Mouse (Mus musculus) ES-Bruce4 (cell line): ENCODE measurements around the gene Thap2. TPM values are rescaled to one million over a fixed set of nuclear protein-coding genes. Genes with fewer than 3 reads are reported as not detected.

Experiments
- H3K27ac ChIP-seq: 2 replicates; pipeline ENCODE4 v1.5.1; 2012; ENCODE audit warnings: low read length, inconsistent platforms; ENCODE audit not compliant: insufficient read depth
- H3K27me3 ChIP-seq: 2 replicates; pipeline ENCODE4 v1.6.1; 2012; ENCODE audit warnings: mild to moderate bottlenecking, low read length, inconsistent platforms; ENCODE audit not compliant: control insufficient read depth, poor library complexity, insufficient read depth, severe bottlenecking
- H3K36me3 ChIP-seq: 2 replicates; pipeline ENCODE4 v1.6.1; 2012; ENCODE audit warnings: inconsistent platforms, mild to moderate bottlenecking, low read length, moderate library complexity; ENCODE audit not compliant: control insufficient read depth, poor library complexity, insufficient read depth, severe bottlenecking
- H3K4me1 ChIP-seq: one replicate; pipeline ENCODE4 v1.8.1; 2011; ENCODE audit warnings: low read length; ENCODE audit not compliant: control insufficient read depth, insufficient read depth
- H3K4me3 ChIP-seq: 2 replicates; pipeline ENCODE4 v1.5.1; 2011; ENCODE audit warnings: low read depth, mild to moderate bottlenecking, low read length
- H3K9ac ChIP-seq: 2 replicates; pipeline ENCODE4 v1.6.1; 2012; ENCODE audit warnings: low read depth, mild to moderate bottlenecking, inconsistent platforms; ENCODE audit not compliant: poor library complexity, severe bottlenecking
- H3K9me3 ChIP-seq: replicated peaks from 2 replicates; pipeline ENCODE4 v1.6.1; 2012; ENCODE audit warnings: mild to moderate bottlenecking, low read length, inconsistent platforms; ENCODE audit not compliant: control insufficient read depth, poor library complexity, insufficient read depth, severe bottlenecking
- CTCF ChIP-seq: IDR thresholded peaks from one replicate; pipeline ENCODE4 v1.8.1; 2011; ENCODE audit warnings: low read depth, low read length
- EP300 ChIP-seq: IDR thresholded peaks from 2 replicates; pipeline ENCODE4 v1.6.1; 2011; ENCODE audit warnings: low read depth, low read length; ENCODE audit not compliant: insufficient read depth
- POLR2A ChIP-seq: IDR thresholded peaks from one replicate; pipeline ENCODE4 v1.8.1; 2011; ENCODE audit warnings: low read length; ENCODE audit not compliant: insufficient read depth
- polyA plus RNA-seq: library from polyadenylated mRNA; stranded (reverse); fragments of >200 nt; gene quantifications from 2 replicates; pipeline ENCODE4 v1.2.4, GENCODE M21; 2011; ENCODE audit warnings: low read depth; ENCODE audit not compliant: missing spikeins, insufficient read depth, insufficient read length

Gene Thap2
- polyA plus RNA-seq, 1 experiment = 12.9 TPM

DNA sequence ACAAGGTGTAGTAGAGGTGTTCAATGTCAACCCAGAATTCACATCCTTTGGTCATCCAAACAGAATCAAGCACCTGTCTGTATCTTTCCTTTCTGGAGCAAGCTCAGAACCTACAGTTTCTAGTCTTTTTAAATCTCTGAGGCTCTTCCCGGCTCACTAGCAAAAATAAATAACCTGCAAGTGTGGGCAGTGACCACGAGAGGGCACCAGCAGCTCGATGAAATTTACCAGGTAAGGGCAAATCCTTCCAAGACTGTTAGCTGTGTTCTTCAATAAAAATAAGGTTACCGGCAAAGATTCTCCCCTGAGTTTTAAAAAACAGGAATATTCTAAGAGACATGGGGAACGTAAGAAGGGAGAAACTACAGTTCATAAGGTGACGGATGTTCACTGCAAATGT lies 60.9 kb downstream of the Thap2 start:
- Histone ChIP-seq H3K27me3 (no peaks in the 10 kb centered on the region), H3K9ac (no peak overlapping the region), H3K9me3 (no peaks in the 10 kb centered on the region), H3K4me3 (no peak overlapping the region), H3K27ac (no peak overlapping the region), H3K4me1 (no peaks in the 10 kb centered on the region), H3K36me3 (no peaks in the 10 kb centered on the region)
- TF ChIP-seq POLR2A (no peak), CTCF (peak; percentile 67)

- Histone ChIP-seq H3K27me3 (no peaks in the 10 kb centered on the region), H3K9me3 (no peaks in the 10 kb centered on the region), H3K4me1 (no peaks in the 10 kb centered on the region), H3K27ac (no peak overlapping the region), H3K9ac (no peak overlapping the region), H3K4me3 (no peak overlapping the region), H3K36me3 (no peaks in the 10 kb centered on the region)
- TF ChIP-seq EP300 (no peak), CTCF (no peak), POLR2A (no peak)
Measured at GRCm38 (mm10) chr10:115321317-115322035, 62.8 kb downstream of the Thap2 start.

Other genes with a start within 250 kb of the Thap2 start
- not detected in 2 replicates for gene Tph2, start 199.4 kb downstream of the Thap2 start, polyA plus RNA-seq
- gene Tbc1d15, start 133.0 kb downstream of the Thap2 start, polyA plus RNA-seq = 183 and 198 TPM in 2 replicates
- 37.2 and 46.8 TPM in 2 replicates for gene Rab21, start 68.8 kb downstream of the Thap2 start, polyA plus RNA-seq
- 28.3 and 29.1 TPM in 2 replicates for gene Tmem19, start 21.9 kb downstream of the Thap2 start, polyA plus RNA-seq
- 100 and 107 TPM in 2 replicates for gene Zfc3h1, start 516 bp upstream of the Thap2 start, polyA plus RNA-seq
- gene A930009A15Rik, start 185.5 kb upstream of the Thap2 start, polyA plus RNA-seq = not detected in 2 replicates
- gene Lgr5, start 203.3 kb upstream of the Thap2 start, polyA plus RNA-seq = 0.27 TPM in 1 of 2 replicates, not detected in the other